Mouse (Mus musculus): Measurements from ENCODE around the gene Tmem161a. TPM values are rescaled to one million over a fixed set of nuclear protein-coding genes. Genes with fewer than 3 reads are reported as not detected.
A peak's percentile ranks its signal among the peaks of the same experiment; 100 is the strongest.
"Not testable (repeated sequence)": the region's sequence is repeated elsewhere in the genome, so short reads cannot be mapped to it uniquely, and the experiment has no call there.

Tmem161a gene
- polyA plus RNA-seq, 2 experiments: 15.6 to 38.0 TPM

- no peak for ATAC-seq (ENCODE audit: insufficient read depth)
- peak overlapping the region; percentile 97 for H3K4me2 ChIP-seq (ENCODE audit: low read depth)
- H3K4me3 ChIP-seq (ENCODE audit: insufficient read depth in 1 of 2, low read depth in 2 of 2, low read length in 2 of 2): peak overlapping the region; percentile 73 to 80
- peaks cover 14 to 19% of the 10 kb centered on the region in 2 experiments for H3K4me1 ChIP-seq (replicated peaks; ENCODE audit: control insufficient read depth in 2 of 2, insufficient read depth in 2 of 2, low read length in 1 of 2)
- no peaks in the 10 kb centered on the region for H3K9me3 ChIP-seq (ENCODE audit: control insufficient read depth, low read length)
- no peak overlapping the region for H3K27ac ChIP-seq
- DNase-seq (ENCODE audit: low read depth in 3 of 3, low spot score in 3 of 3): no peak
- WGBS (ENCODE audit: insufficient replicate concordance): 57% methylated on average over 1 of the region's 1 CpGs
- peak overlapping the region; percentile 87 for H3K9ac ChIP-seq (replicated peaks)
- TF ChIP-seq EP300 (IDR thresholded peaks at IDR 0.05; ENCODE audit: low read depth): no peak
- TF ChIP-seq CTCF (IDR thresholded peaks at IDR 0.05; ENCODE audit: low read depth): no peak
- no peaks in the 10 kb centered on the region for H3K27me3 ChIP-seq (ENCODE audit: control insufficient read depth, insufficient read depth, low read length)
- H3K36me3 ChIP-seq (replicated peaks; ENCODE audit: control insufficient read depth, insufficient read depth, low read depth): no peaks in the 10 kb centered on the region
Measured at GRCm38 (mm10) chr8:70211275-70211674, 39.1 kb downstream of the Tmem161a start.

GRCm38 (mm10) chr8:70211726-70212111, 39.6 kb downstream of the Tmem161a start:
- 1% methylated on average over 31 of the region's 31 CpGs for WGBS (ENCODE audit: insufficient replicate concordance)
- Histone ChIP-seq H3K4me1 (replicated peaks; ENCODE audit: control insufficient read depth in 2 of 2, insufficient read depth in 2 of 2, low read length in 1 of 2) (peaks cover 14 to 19% of the 10 kb centered on the region in 2 experiments), H3K4me3 (ENCODE audit: insufficient read depth in 1 of 2, low read depth in 2 of 2, low read length in 2 of 2) (peak overlapping the region; percentile 73 to 80), H3K9me3 (ENCODE audit: control insufficient read depth, low read length) (no peaks in the 10 kb centered on the region), H3K36me3 (replicated peaks; ENCODE audit: control insufficient read depth, insufficient read depth, low read depth) (no peaks in the 10 kb centered on the region), H3K27ac (peak overlapping the region; percentile 55), H3K27me3 (ENCODE audit: control insufficient read depth, insufficient read depth, low read length) (no peaks in the 10 kb centered on the region), H3K9ac (replicated peaks) (peak overlapping the region; percentile 87), H3K4me2 (ENCODE audit: low read depth) (peak overlapping the region; percentile 97)
- ATAC-seq (ENCODE audit: insufficient read depth) (no peak), DNase-seq (ENCODE audit: low read depth in 3 of 3, low spot score in 3 of 3) (peak in 1 of 3 experiments; percentile 36)
- TF ChIP-seq CTCF (IDR thresholded peaks at IDR 0.05; ENCODE audit: low read depth): no peak
- TF ChIP-seq EP300 (IDR thresholded peaks at IDR 0.05; ENCODE audit: low read depth): no peak

GRCm38 (mm10) chr8:70212112-70213055, 40.2 kb downstream of the Tmem161a start, which contains the start of gene Slc25a42:
TSS of gene Slc25a42 (minus strand) at chr8:70212305.
- TF ChIP-seq CTCF (IDR thresholded peaks at IDR 0.05; ENCODE audit: low read depth) (0 out of 2 replicates have a peak, but pooled peaks have one; percentile 11), EP300 (IDR thresholded peaks at IDR 0.05; ENCODE audit: low read depth) (no peak)
- Histone ChIP-seq H3K27ac (peak within 1 kb of the TSS; percentile 89), H3K9ac (replicated peaks) (peak within 1 kb of the TSS; percentile 87), H3K27me3 (ENCODE audit: control insufficient read depth, insufficient read depth, low read length) (no peaks in the 10 kb centered on the region), H3K4me1 (replicated peaks; ENCODE audit: control insufficient read depth in 2 of 2, insufficient read depth in 2 of 2, low read length in 1 of 2) (peaks cover 14 to 19% of the 10 kb centered on the region in 2 experiments), H3K36me3 (replicated peaks; ENCODE audit: control insufficient read depth, insufficient read depth, low read depth) (no peaks in the 10 kb centered on the region), H3K4me3 (ENCODE audit: insufficient read depth in 1 of 2, low read depth in 2 of 2, low read length in 2 of 2) (peak within 1 kb of the TSS; percentile 73 to 80), H3K9me3 (ENCODE audit: control insufficient read depth, low read length) (no peaks in the 10 kb centered on the region), H3K4me2 (ENCODE audit: low read depth) (peak within 1 kb of the TSS; percentile 97)
- DNase-seq (ENCODE audit: low read depth in 3 of 3, low spot score in 3 of 3): peak; percentile 99
- under 1% methylated on average over 66 of the region's 66 CpGs for WGBS (ENCODE audit: insufficient replicate concordance)
- peak; percentile 92 for ATAC-seq (ENCODE audit: insufficient read depth)

GRCm38 (mm10) chr8:70214411-70214810, 42.3 kb downstream of the Tmem161a start:
- no peaks in the 10 kb centered on the region for H3K27me3 ChIP-seq (ENCODE audit: control insufficient read depth, insufficient read depth, low read length)
- H3K4me1 ChIP-seq (replicated peaks; ENCODE audit: control insufficient read depth in 2 of 2, insufficient read depth in 2 of 2, low read length in 1 of 2): peaks cover 18 to 19% of the 10 kb centered on the region in 2 experiments

GRCm38 (mm10) chr8:70215092-70215491, 42.9 kb downstream of the Tmem161a start:
- no peak for ATAC-seq (ENCODE audit: insufficient read depth)
- H3K9me3 ChIP-seq (ENCODE audit: control insufficient read depth, low read length): no peaks in the 10 kb centered on the region
- H3K4me3 ChIP-seq (ENCODE audit: insufficient read depth in 1 of 2, low read depth in 2 of 2, low read length in 2 of 2): no peak overlapping the region
- H3K4me2 ChIP-seq (ENCODE audit: low read depth): no peak overlapping the region
- TF ChIP-seq EP300 (IDR thresholded peaks at IDR 0.05; ENCODE audit: low read depth): no peak
- peaks cover 19 to 20% of the 10 kb centered on the region in 2 experiments for H3K4me1 ChIP-seq (replicated peaks; ENCODE audit: control insufficient read depth in 2 of 2, insufficient read depth in 2 of 2, low read length in 1 of 2)
- WGBS (ENCODE audit: insufficient replicate concordance): 60% methylated on average over 5 of the region's 5 CpGs
- no peaks in the 10 kb centered on the region for H3K36me3 ChIP-seq (replicated peaks; ENCODE audit: control insufficient read depth, insufficient read depth, low read depth)
- H3K27me3 ChIP-seq (ENCODE audit: control insufficient read depth, insufficient read depth, low read length): no peaks in the 10 kb centered on the region
- no peak for DNase-seq (ENCODE audit: low read depth in 3 of 3, low spot score in 3 of 3)
- no peak overlapping the region for H3K27ac ChIP-seq
- H3K9ac ChIP-seq (replicated peaks): no peak overlapping the region

More at GRCm38 (mm10) chr8:70214411-70214810, 42.3 kb downstream of the Tmem161a start:
- Histone ChIP-seq H3K27ac (no peak overlapping the region), H3K36me3 (replicated peaks; ENCODE audit: control insufficient read depth, insufficient read depth, low read depth) (no peaks in the 10 kb centered on the region), H3K9ac (replicated peaks) (no peak overlapping the region), H3K4me3 (ENCODE audit: insufficient read depth in 1 of 2, low read depth in 2 of 2, low read length in 2 of 2) (no peak overlapping the region), H3K4me2 (ENCODE audit: low read depth) (no peak overlapping the region), H3K9me3 (ENCODE audit: control insufficient read depth, low read length) (no peaks in the 10 kb centered on the region)
- no peak for ATAC-seq (ENCODE audit: insufficient read depth)
- WGBS (ENCODE audit: insufficient replicate concordance): 59% methylated on average over 3 of the region's 3 CpGs
- DNase-seq (ENCODE audit: low read depth in 3 of 3, low spot score in 3 of 3): no peak
- TF ChIP-seq EP300 (IDR thresholded peaks at IDR 0.05; ENCODE audit: low read depth): no peak
- TF ChIP-seq CTCF (IDR thresholded peaks at IDR 0.05; ENCODE audit: low read depth): no peak

- not testable (repeated sequence) for H3K4me3 ChIP-seq (ENCODE audit: insufficient read depth in 1 of 2, low read depth in 2 of 2, low read length in 2 of 2); H3K36me3 ChIP-seq (replicated peaks; ENCODE audit: control insufficient read depth, insufficient read depth, low read depth); H3K27ac ChIP-seq; H3K9ac ChIP-seq (replicated peaks); DNase-seq (ENCODE audit: low read depth in 3 of 3, low spot score in 3 of 3); H3K27me3 ChIP-seq (ENCODE audit: control insufficient read depth, insufficient read depth, low read length); H3K4me2 ChIP-seq (ENCODE audit: low read depth); H3K9me3 ChIP-seq (ENCODE audit: control insufficient read depth, low read length); ATAC-seq (ENCODE audit: insufficient read depth)
- H3K4me1 ChIP-seq (replicated peaks; ENCODE audit: control insufficient read depth in 2 of 2, insufficient read depth in 2 of 2, low read length in 1 of 2): peaks cover 11 to 16% of the 10 kb centered on the region in 2 experiments
- 80% methylated on average over 3 of the region's 3 CpGs for WGBS (ENCODE audit: insufficient replicate concordance)
Measured at GRCm38 (mm10) chr8:70216161-70216560, 44.0 kb downstream of the Tmem161a start.
